Mouse (Mus musculus): Measurements from ENCODE around the gene B3galt1.

B3galt1 gene

DNA sequence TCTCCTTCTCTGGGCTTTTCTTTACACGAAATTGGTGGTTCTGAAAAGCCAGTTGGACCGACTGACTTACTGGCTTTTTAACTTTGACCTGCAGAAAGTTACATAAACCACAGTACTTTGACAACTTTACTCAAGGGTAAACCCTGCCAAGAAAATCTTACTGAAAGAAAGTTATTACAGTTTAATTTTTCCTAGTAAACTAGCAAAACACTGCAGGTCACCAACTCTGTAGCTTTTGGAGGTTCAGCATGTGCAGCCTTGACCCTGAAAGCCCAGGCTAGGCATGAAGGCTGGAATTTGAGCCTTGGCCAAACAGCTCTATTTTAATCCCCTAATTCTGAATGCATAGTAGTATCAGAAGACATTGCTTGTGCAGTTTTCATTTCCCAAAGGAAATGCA is 391.9 kb downstream of the B3galt1 start:
- DNase-seq = peak; percentile 10

DNA sequence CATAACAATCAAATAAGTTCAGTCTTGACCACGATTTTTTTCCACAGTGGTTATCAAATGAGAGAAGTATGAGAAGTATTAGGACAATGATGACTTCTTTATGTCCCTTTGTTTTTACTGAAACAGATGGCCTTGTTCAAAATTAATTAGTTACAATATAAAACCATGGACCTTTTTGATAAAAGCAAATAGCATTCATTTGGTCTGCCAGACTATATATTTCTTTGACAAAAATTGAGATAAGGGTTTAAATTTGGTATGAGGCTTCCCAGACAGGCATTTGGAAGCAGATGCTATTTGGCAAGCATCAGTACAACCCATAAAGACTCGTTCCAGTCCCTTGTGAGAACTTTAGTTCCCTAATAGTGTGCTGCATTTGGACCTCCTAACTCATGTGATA is 395.0 kb downstream of the B3galt1 start:
- no peak for DNase-seq

DNA sequence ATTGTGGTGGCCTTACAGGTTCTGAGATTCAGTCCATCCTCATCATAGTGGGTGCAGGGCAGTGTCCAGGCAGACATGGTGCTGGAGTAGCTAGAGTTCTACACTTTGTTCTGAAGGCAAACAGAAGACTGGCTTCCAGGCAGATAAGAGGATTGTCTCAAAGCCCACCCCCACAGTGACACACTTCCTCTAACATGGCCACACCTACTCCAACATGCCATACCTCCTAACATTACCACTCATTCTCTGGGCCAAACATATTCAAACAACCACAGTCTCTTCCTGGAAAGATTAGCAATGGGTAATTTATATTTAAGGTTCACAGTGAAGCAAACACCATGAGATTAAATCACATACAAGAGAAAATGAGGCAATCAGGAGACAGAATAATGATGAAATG is 403.1 kb downstream of the B3galt1 start:
- no peak for DNase-seq

DNA sequence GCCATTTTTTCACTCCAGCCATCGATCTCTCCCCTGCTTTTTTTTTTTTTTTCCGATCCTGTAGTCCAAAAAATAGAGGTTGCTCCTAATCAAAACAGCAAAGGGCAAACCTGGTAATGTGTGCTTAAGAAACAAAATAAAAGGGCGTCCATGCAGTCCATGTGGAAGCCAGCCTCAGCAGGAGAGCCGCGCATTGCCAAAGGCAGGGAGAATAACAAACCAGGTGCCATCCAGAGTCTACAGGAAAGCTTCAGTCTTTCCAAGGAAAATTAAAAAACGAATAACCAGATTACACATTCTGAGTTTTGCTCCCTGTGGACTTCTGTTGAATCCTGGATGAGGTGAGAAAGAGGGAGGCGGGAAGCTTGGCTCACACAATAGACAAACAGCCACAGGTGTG is 405.4 kb downstream of the B3galt1 start:
- no peak for DNase-seq

DNA sequence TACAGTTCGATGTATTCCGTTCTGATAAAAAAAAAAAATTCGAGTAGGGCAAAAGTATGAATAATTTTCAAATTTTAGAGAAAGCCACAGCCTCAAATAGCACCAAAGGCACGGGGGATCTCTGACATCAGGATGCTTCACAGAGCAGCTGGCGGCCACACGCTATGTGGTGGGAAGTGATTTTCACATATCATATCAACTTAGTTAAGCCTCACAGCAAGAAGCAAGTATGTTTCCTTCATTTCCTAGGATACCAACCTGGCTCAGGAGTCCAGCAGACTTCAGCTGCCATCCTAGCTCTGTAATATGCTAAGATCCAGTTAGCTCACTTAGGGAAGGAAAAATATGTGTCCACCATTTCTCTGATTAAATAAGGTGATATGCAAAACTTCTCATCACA is 405.9 kb downstream of the B3galt1 start:
- no peak for DNase-seq

DNA sequence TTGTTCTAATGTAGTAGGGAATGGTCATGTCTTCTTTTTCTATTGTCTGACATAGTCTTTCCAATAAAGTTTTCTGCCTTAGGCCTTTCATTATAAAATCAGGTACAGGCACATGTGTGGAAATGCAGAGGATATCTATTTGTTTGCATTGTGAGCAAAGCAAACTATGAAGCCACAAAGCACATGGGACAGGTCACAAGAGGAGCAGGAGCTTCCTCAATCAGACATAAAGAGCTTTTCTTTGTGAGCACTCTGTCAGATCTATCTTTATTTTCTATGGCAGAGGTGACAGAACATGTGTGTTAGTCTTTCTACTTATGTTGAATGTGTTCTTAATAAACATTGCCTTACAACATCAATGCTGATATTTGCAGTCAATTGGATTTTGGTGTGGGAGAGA is 410.1 kb downstream of the B3galt1 start:
- no peak for DNase-seq

DNA sequence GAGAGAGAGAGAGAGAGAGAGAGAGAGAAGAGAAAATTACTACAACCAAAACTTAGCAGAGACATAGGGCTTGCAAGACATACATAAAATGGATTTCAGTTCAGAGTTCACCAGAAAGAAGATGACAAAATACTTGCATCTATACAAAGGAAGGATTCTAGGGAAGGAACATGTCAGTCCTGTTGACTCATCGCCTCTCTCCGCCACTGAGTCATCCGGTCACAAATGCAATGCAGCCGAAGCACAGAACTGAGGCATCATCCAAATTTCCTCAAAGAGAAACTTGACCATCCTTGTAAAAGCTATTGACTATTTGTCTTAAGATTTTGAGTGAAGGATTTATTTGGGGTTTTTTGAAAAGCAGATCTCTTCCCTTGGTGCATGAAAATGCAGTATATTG is 410.8 kb downstream of the B3galt1 start:
- no peak for DNase-seq

DNA sequence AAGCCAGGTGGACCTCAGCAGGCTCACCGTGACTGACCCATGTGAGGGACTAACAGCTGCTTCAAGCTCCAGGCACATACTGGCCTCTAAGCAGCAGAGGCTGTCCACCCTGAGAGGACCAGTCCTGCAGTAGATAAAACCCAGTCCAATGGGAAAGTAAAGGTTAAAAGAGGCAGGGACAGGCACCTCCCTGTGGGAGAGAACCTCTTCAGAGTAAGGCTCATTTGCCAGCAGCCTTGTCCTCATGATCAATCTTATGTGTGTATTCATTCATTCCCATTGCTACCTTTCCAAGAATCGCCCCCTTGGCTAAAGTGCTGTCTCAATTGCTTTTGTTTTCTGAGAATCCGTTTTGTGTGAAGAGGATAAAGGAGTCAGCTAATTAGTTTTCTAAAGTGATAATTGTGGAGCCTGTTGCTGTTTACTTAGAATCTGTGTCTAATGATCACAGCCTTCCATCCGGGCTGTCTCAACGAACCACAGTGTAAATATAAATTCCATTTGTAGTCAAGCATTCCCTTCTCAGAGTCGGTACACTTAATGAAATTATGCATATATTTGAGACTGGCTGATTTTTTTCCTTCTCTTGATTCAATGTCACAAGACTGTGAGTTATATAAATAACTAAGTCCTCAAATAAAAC is 412.1 kb downstream of the B3galt1 start:
- no peak for DNase-seq

DNA sequence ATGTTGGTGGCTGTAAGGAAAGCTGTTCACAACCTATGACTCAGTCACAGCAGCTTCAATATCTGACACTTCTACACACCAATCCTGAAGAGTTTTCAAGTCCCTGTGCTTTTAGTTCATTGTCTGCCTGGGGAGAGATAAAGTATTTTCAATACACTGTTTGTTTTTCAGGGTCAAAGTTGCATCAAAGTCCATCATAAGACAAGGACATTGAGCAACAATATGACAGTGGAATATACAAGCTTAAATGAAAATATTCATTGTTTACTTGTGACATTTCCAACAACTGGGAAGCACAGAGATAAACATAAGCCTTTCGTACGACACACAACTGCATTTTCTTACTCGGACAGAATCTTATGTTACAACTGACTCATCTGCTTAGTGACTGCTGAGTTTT is 417.9 kb downstream of the B3galt1 start:
- no peak for DNase-seq

DNA sequence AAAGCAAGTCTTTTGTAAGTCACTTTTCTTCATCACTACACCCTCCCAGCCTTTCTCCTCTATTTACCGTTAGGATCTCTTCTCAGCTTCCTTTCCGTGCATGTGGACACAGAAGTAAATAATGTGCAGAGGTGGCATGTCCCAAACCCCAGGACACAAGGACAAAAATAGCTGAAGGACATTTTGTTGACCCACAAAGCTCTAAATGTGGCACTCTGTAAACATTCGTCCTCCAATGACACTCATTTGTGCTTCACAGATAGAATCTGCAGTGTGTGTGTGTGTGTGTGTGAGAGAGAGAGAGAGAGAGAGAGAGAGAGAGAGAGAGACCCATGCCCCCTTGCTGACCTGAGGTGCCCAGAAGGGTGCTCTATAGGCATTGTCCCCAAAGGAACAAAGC is 419.5 kb downstream of the B3galt1 start:
- DNase-seq = no peak

DNA sequence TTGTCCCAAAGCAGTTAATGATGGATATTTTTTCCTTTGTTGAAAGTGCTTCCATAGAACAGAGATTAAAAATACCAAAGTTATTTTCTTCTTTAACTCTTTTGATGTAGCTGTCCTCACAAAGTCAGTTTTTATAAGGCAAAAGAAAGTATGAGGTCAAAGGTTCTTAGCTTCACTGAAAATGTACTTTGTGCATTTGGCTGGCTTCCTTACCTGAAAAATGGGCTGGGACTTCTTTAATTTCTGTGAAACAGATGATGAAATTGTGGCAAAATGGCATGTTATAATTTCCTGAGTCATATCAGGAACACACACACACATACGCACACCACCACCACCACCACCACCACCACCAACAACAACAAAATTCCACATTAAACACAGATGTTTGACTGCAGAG is 427.8 kb downstream of the B3galt1 start:
- DNase-seq = no peak

DNA sequence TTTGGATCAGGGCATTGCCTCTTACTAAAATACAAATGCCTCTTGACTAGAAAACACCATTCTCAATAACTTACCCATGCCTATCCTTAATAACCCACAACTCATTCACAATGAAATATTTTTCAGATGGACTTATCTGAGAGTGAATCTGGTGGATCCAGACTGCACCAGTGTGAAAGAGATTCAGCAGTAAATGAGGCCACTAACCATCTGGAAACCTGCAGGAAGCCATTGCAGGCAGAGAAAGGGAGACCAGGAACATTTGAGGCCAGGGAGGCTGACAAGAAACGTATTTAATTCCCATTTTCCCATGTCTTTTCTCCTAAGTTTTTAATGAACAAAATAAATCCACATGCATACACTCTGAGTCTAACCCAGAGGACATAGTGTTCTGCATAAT is 437.4 kb downstream of the B3galt1 start:
- no peak for DNase-seq

DNA sequence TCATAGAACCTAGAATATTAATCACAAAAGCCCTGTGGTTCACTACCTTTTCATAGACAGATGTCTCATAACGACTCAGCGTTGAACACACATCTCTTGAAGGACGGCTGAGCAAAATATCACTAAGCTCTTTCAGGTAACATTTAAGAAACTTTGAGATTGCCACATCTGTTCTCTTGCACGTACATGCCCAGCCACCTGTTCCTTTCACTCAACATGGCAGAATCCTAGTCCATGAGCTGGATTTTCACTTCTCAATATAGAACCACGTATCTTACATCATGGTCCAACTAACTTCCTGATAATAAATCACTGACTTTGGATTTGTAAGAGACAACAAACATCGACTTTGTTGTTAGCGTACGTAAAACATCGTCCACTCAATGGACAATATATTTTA is 439.5 kb downstream of the B3galt1 start:
- no peak for DNase-seq

DNA sequence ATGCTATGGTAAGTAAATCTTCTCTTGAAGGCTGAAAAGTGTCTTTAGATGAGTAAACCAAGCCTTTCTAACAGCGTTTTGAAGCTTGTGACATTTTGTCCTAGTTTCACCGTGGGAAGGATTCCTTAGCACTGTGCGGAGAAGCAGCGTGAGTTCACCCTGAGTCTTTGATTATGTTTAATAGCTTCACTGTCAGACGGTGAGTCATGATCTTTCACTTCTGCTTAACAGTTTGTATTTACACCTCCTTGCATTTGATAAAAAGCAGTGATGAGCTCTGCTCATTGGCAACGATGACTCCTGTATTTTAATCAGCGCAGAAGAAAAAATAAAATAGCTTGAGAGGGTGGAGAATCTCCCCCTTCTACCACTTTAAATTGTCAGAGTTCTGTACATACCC is 440.0 kb downstream of the B3galt1 start:
- no peak for DNase-seq

DNA sequence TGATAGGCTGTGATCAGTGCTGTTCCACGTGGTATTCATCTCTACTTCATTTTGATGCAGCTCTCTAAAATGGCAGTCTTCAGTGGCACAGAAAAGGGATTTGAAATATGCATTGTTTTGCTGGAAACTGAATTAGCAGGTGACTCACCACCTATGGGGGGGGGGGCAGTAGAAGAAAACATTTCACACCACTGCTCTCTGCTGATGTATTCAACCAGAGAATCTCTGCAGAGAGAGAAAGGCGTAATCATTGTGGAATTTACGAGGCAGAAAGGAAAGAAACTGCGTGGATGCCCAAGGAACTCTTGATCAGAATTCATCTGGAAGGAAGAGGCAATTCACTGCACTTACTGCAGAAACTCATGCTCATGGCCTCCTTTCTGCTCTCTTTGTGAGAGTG is 445.7 kb downstream of the B3galt1 start:
- no peak for DNase-seq

DNA sequence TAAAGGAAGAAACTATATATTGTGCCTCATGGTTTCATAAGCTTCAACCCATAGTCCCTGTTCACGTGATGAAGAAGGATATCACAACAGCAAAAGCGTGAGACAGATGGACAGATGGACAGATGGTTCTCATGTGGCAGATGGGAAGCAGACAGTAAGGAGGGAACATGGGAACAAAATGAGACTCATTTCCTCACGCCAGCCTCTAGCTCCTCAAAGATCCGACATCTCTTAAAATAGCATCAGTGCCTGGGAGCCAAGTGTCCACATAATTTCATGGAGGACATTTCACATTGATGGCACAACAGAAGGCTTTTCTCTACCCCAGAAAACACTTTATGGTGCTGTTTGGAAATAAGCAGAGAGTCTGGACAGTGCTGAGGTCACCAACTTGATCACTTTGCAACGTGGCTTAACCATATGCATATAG is 454.6 kb downstream of the B3galt1 start:
- DNase-seq = no peak

DNA sequence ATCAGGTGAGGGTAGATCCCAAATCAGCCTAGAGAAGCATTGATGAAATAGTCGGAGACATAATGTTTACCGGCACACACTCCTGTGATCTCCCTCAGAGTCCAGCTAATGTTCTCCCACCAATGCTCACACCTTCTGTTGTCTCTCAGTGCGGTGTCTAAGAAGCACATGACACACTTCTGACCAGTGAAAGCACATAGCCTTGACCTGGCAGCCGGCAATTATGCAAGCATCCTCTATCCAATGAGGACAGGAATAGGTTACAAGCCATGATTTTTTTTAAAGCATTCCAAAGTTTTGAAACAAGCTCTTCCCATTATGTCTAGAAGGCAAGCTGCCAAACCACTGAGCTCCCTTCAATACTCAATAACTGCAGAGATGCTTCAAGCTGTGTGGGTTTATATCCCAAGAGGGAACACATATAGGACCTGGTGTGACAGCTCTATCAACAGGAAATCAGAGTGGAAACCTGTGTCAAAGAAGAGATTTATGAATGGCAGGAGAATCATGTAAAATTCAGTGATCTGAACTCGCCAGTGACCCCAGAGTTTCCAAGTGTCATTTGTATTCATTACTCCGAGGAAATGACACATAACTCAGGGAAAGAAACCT is 456.0 kb downstream of the B3galt1 start:
- no peak for DNase-seq

DNA sequence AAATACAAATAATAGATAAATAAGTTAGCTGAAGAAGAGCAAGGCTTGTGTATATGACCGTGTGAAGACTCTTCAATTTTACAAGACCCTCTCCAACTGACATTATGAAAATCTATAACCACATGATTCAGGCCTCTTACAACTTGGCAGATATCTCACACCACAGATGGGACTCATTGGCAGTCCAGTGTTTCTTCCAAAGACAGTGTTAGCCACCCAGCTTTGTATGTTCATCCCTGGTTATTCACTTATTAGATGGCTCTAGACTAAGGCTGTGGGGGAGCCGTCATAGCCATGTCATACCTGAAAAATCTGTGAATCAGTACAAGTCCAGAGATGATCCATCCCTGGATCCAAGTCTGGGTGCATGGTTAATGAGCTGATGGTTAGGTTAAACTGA is 463.1 kb downstream of the B3galt1 start:
- no peak for DNase-seq

DNA sequence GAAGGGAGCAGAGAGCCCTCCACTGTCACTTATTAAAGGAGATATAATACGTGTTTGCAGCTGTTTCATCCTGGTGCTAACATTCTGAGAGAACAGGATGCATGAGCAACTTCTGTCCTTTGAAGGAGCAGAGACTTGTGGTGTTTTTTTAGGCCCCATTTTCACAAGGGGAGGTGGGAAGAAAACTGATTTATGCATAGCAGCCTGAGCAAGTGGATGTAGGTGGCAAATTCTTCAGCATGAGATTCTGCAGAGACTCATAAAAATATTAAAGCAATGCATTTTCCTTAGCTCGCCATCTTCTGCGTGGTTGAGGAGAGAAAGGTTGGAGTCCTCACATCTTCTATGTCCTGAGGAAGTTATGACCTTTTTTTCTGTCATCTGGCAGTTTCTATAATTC is 469.0 kb downstream of the B3galt1 start:
- no peak for DNase-seq

DNA sequence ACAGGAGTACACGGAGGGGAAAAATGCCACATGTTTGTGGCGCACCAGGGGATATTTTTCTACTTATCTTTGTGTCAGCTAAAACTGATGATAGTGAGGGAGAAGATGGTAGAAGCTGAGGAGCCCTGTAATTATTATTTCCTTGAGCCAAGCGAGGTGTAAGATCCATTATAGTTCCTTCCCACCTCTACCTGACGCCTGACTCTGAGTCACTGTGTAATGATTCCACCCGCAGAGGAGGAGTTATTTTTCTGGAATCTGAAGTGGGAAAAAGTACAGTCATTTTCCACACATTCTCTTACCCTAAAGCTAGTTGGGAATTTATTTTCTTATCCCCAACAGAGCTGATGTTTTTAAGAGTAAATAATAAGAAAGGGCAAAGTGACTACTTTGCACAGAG is 475.1 kb downstream of the B3galt1 start:
- no peak for DNase-seq

DNA sequence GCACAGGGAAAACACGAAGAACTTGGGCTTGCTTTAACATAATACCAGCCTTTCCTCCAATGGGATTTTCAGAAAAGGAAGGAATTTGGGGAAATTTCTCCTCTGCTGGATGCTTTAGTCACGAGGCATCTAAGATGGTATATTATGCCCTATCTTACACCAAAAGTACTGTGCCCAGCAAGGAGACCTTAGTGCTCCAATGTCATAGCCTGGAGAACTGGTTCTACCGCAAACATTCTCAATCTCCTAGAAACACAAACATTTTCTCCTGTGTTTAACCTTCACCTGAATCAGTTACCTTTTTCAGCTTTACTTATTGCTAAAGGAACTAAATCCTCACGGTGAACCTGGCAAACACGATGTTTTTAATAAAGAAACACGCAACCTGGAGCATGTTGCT is 486.8 kb downstream of the B3galt1 start:
- no peak for DNase-seq

DNA sequence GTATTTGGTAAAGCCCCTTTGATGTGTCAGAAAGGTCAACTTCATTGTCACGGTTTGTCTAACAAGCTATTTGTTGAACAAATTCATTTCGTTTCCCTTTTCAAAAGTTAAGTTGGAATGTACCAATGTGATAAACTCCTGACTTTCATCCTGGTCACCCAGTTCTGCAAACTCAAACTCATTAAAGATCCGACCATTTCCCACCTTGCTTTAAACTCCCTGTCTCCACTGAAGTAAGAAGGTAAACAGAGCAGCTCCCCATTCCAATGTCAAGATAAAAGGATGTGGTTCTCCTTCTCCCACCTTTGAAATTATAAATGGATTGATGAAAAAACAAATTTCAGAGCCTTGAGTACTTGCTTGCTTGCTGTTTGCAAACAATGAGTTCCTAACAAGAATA is 487.6 kb downstream of the B3galt1 start:
- no peak for DNase-seq

DNA sequence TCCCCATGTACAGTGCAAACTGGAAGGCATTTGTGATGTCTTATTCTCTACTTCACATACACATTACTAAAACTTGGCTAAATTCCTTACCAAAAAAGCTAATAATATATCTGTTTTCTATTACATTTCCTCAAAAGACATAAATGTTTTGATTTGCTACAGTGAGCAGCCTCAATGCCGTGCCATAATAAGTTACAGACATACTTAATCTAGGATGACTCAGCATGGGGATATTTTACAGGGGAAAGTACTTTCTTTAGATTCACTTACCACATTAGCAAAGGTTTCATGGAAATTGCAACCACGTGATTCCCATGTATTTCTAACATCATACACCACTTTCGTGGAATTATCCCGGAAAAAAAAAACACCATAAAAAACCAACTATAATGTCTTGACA is 495.7 kb downstream of the B3galt1 start:
- DNase-seq = no peak

DNA sequence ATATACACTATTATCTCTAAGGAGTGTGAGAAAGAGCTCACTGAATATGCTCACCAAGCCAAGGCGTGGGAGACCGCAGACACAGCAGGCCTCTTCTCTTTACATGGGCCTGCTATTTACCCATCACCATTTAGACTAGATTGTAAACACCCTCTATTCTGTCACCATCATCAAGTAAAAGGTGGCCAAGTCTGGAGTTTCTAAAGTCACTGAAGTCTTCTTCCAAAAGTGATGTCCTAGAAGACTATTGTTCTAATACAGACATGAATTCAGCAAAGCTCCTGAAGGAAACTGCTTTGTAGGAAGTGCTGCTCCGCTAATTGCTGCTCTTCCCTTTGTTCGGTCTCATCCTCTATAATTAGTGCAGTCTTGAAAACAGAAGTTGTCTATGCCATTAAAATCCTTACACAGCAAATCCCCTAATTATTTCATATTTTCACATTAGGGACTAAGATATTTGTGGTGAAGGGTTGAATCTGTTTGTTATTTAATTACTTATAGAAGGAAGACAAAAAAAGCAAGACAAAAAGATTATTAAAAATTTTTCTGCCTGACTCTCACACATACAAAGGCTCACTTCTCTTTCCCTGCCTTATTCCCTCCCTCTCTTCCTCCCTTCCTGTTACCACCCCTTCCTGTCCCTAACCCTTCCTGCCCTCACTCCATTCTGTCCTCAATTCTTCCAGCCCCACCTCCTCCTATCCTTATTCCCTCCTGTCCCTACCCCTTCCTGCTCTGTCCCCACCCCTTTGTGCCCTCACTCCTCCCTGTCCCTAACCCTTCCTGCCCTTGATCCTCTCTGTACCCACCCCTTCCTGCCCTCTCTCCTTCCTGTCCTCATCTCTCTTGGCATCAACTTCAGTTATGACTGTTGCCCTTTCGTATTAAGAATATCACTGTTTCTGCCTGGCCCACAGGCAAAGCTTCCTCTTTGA is 514.0 kb downstream of the B3galt1 start:
- DNase-seq = peak; percentile 6
